Mouse (Mus musculus) cortical plate, adult 2 months (tissue): ENCODE results near the gene Ip6k3. TPM values are rescaled to one million over a fixed set of nuclear protein-coding genes. Genes with fewer than 3 reads are reported as not detected.

Source experiments
- H3K27ac ChIP-seq: fragments of 200-500 bp; 2 replicates; pipeline ENCODE4 v1.5.1; 2012; ENCODE audit warnings: low read length, control low read depth, inconsistent platforms; ENCODE audit not compliant: insufficient read depth
- H3K4me1 ChIP-seq: fragments of 200-500 bp; 2 replicates; pipeline ENCODE4 v1.6.1; 2011; ENCODE audit warnings: low read length; ENCODE audit not compliant: control insufficient read depth, insufficient read depth
- H3K4me3 ChIP-seq: fragments of 200-500 bp; 2 replicates; pipeline ENCODE4 v1.5.1; 2011; ENCODE audit warnings: mild to moderate bottlenecking, low read length, control low read depth; ENCODE audit not compliant: insufficient read depth
- CTCF ChIP-seq: fragments of 200-500 bp; IDR thresholded peaks from 2 replicates; pipeline ENCODE4 v1.5.1; 2011; ENCODE audit warnings: mild to moderate bottlenecking, control low read depth, low read length; ENCODE audit not compliant: insufficient read depth; ENCODE audit errors: extremely low read depth
- POLR2A ChIP-seq: fragments of 200-500 bp; IDR thresholded peaks from 2 replicates; pipeline ENCODE4 v1.6.1; 2011; ENCODE audit warnings: mild to moderate bottlenecking, low read length, control low read depth; ENCODE audit not compliant: insufficient read depth; ENCODE audit errors: extremely low read depth
- polyA plus RNA-seq: library from polyadenylated mRNA; depleted of rRNA; stranded (reverse); fragments of >200 nt; gene quantifications from 2 replicates; pipeline ENCODE4 v1.2.3, GENCODE M21; 2012

Gene Ip6k3
- polyA plus RNA-seq, 1 experiment = 1.1 TPM

GRCm38 (mm10) chr17:27172459-27172858, 4.9 kb upstream of the Ip6k3 start:
- H3K27ac ChIP-seq = no peak overlapping the region
- H3K4me3 ChIP-seq = no peak overlapping the region
- H3K4me1 ChIP-seq = no peaks in the 10 kb centered on the region
- TF ChIP-seq POLR2A (no peak), CTCF (no peak)

DNA sequence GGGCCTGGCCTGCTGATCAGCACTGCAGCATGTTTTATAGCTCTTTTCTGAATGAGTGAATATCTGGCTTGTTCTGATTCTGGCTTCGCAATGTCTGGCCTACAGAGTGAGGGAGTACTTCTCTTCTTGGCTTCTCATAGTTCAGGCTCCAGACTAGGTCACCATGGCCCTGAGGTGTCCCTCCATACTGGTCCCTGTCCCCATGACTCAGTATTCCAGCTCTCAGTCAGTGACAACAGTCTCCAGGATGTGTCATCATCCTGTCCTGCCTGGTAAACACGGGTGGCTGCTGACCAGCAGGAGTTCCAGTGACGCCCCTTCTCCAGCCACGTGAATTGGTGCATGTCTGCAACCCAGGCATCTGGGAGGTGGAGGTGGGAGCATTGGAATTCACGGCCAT, 3.5 kb upstream of the Ip6k3 start:
- Histone ChIP-seq H3K4me3 (no peak overlapping the region), H3K27ac (no peak overlapping the region), H3K4me1 (no peaks in the 10 kb centered on the region)
- TF ChIP-seq POLR2A = no peak
- TF ChIP-seq CTCF = no peak

DNA sequence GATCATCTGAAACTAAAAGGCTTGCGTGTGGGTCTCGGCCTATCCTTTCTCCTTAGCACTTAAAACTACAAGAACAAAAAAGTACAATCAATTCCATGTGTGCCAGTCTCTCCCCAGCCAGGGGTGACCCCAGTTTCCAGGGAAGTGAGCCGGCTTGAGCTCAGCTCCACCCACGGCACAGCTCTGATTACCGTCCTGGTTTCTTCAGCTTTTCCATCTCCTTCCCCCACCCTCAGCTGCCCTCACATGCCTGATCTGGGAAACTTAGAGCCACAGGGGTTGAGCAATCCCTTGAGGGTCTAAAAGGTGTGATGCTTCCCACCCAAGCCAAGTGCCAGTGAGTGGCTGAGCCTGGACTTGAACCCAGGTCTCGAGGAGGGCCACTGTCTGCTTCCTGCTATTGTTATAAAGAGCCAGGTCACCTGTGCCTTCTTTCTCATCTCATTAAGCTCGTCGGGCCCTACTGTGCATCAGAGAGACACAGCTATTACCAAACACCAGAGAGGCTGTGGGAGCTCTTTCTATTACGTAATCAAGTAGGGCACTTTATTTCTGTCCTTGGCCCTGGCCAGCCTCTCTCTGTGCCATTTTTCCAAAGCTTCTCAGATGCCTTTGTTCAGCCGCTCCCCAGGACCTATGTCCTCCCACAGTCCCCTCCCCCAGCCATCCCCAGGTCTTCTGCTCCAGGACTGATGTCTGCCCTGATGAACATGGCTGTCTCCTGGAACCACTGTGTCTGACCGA, 2.5 kb upstream of the Ip6k3 start:
- Histone ChIP-seq H3K4me1 (no peaks in the 10 kb centered on the region), H3K27ac (no peak overlapping the region), H3K4me3 (no peak overlapping the region)
- TF ChIP-seq CTCF = no peak
- TF ChIP-seq POLR2A = no peak

- TF ChIP-seq CTCF (no peak), POLR2A (no peak)
- Histone ChIP-seq H3K27ac (no peak overlapping the region), H3K4me1 (no peaks in the 10 kb centered on the region), H3K4me3 (no peak overlapping the region)
Observed at GRCm38 (mm10) chr17:27168569-27168968, 974 bp upstream of the Ip6k3 start.

DNA sequence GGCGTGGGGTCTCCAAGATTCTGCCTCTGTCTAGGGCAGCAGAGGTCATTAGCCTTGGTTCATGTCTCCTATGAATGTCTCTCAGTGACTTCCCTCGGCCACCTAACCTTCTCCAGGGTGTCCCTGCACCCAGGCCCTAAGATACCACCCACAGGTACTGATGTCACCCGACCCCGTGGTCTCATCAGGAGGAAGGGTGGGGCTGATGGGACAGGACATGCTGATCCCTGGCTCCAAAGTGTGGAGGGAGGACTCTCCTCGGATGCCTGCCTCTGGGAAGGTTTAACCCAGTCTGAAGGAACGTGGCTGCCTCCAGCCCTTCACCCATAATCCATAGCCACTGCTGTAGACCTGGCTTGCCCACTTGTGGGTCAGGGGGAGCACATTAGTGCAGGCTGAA, 694 bp downstream of the Ip6k3 start:
- no peak overlapping the region for H3K27ac ChIP-seq
- H3K4me1 ChIP-seq = no peaks in the 10 kb centered on the region
- TF ChIP-seq POLR2A (no peak), CTCF (no peak)
- no peak overlapping the region for H3K4me3 ChIP-seq

- Histone ChIP-seq H3K4me1 (no peaks in the 10 kb centered on the region), H3K4me3 (no peak overlapping the region), H3K27ac (no peak overlapping the region)
- TF ChIP-seq POLR2A (no peak), CTCF (peak; percentile 65)
Observed at GRCm38 (mm10) chr17:27165054-27165773, 2.4 kb downstream of the Ip6k3 start.

DNA sequence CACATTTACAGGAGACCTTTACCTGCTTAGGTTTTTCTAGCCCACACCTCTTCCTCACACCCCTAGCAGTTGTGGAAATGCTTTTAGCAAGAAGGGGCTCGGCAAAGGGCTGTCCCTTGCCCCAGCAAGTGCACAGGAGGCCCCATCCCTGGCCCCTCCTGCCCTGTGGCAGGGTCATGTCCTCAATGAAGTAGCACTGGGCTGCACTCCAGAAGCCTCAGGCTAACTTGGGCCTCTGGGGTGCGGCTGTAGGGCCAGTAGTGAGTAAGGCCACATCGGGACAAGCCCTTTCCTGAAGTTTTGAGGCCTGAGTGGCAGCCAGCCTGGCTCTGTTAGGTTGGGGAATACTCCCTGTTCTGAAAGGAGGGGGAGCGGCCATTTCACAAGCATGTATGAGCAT, 6.7 kb downstream of the Ip6k3 start:
- no peak overlapping the region for H3K27ac ChIP-seq
- no peaks in the 10 kb centered on the region for H3K4me1 ChIP-seq
- TF ChIP-seq POLR2A (no peak), CTCF (no peak)

GRCm38 (mm10) chr17:27159169-27159568, 8.4 kb downstream of the Ip6k3 start:
- Histone ChIP-seq H3K27ac (no peak overlapping the region), H3K4me3 (no peak overlapping the region), H3K4me1 (no peaks in the 10 kb centered on the region)
- TF ChIP-seq POLR2A = no peak
- no peak for TF ChIP-seq CTCF

More for the DNA sequence above, 6.7 kb downstream of the Ip6k3 start:
- no peak overlapping the region for H3K4me3 ChIP-seq

- H3K4me1 ChIP-seq = no peaks in the 10 kb centered on the region
- H3K27ac ChIP-seq = no peak overlapping the region
- no peak for TF ChIP-seq CTCF
- TF ChIP-seq POLR2A = no peak
- H3K4me3 ChIP-seq = no peak overlapping the region
Observed at GRCm38 (mm10) chr17:27158439-27158838, 9.2 kb downstream of the Ip6k3 start.

DNA sequence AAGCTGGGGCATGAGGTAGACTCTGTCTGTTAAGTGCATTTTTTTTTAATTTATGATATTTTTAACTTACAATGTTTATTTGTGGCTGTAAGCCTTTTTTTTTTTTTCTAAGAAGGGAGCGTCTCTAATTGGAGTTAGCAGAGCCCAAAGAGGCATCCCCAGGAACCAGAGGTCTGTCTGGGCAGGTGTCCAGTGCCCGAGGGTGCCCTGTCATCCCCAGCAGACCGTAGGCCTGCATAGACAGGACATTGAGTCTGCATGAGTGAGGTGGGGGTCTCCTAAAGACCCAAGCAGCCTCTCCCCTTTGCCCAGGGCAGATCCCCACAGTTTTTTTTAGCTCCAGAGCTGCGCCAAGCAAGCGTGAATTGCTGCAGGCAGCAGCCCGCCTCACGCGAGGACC, 11.8 kb downstream of the Ip6k3 start:
- TF ChIP-seq POLR2A = no peak
- TF ChIP-seq CTCF = no peak
- Histone ChIP-seq H3K4me3 (no peak overlapping the region), H3K27ac (no peak overlapping the region), H3K4me1 (no peaks in the 10 kb centered on the region)

GRCm38 (mm10) chr17:27154881-27155280, 12.7 kb downstream of the Ip6k3 start:
- TF ChIP-seq CTCF (no peak), POLR2A (no peak)
- no peak overlapping the region for H3K27ac ChIP-seq

More at GRCm38 (mm10) chr17:27154881-27155280, 12.7 kb downstream of the Ip6k3 start:
- H3K4me1 ChIP-seq = no peaks in the 10 kb centered on the region
- H3K4me3 ChIP-seq = no peak overlapping the region
